Mouse (Mus musculus) MEL (cell line): ENCODE results near the gene Nt5dc3. TPM values are rescaled to one million over a fixed set of nuclear protein-coding genes. Genes with fewer than 3 reads are reported as not detected.
A peak's percentile ranks its signal among the peaks of the same experiment; 100 is the strongest.

ENCODE experiments used
- DNase-seq: peaks from one replicate; pipeline ENCODE4 v3.0.0; 2011; ENCODE audit warnings: low read depth, low spot score
- H3K27ac ChIP-seq: 2 replicates; pipeline ENCODE4 v1.5.1; 2012; ENCODE audit warnings: low read depth, mild to moderate bottlenecking, control low read depth, low read length, moderate library complexity; ENCODE audit not compliant: control insufficient read depth
- H3K27me3 ChIP-seq, 2 experiments: fragments of 150-350 bp in 1 of 2; sonication (generic) in 1 of 2; 2 replicates each; pipeline ENCODE4 v1.6.1; 2012; ENCODE audit warnings: low read length in 2 of 2, mild to moderate bottlenecking in 2 of 2, improper control_type of control experiment in 1 of 2, moderate library complexity in 1 of 2; ENCODE audit not compliant: insufficient read depth in 2 of 2, control insufficient read depth in 1 of 2
- H3K36me3 ChIP-seq, 2 experiments: 2 replicates each; pipeline ENCODE4 v1.6.1; 2012 to 2014; ENCODE audit warnings: low read length in 2 of 2, improper control_type of control experiment in 1 of 2, inconsistent platforms in 1 of 2, mild to moderate bottlenecking in 1 of 2; ENCODE audit not compliant: insufficient read depth in 2 of 2, control insufficient read depth in 1 of 2
- H3K4me1 ChIP-seq, 2 experiments: fragments of 150-350 bp in 1 of 2; sonication (generic) in 1 of 2; 2 replicates each; pipeline ENCODE4 v1.6.1; 2012; ENCODE audit warnings: low read length in 2 of 2, improper control_type of control experiment in 1 of 2, mild to moderate bottlenecking in 1 of 2; ENCODE audit not compliant: insufficient read depth in 2 of 2, control insufficient read depth in 1 of 2
- H3K4me3 ChIP-seq, 2 experiments: fragments of 150-350 bp in 1 of 2; sonication (generic) in 1 of 2; 2 replicates each; pipeline ENCODE4 v1.5.1; 2012; ENCODE audit warnings: low read depth in 2 of 2, low read length in 2 of 2, mild to moderate bottlenecking in 2 of 2, moderate library complexity in 2 of 2, control low read depth in 1 of 2, improper control_type of control experiment in 1 of 2; ENCODE audit not compliant: control insufficient read depth in 1 of 2, insufficient read depth in 1 of 2
- H3K79me2 ChIP-seq: 2 replicates; pipeline ENCODE4 v1.6.1; 2012; ENCODE audit warnings: mild to moderate bottlenecking, low read length, moderate library complexity; ENCODE audit not compliant: control insufficient read depth, poor library complexity, insufficient read depth
- H3K9ac ChIP-seq: 2 replicates; pipeline ENCODE4 v1.6.1; 2012; ENCODE audit warnings: low read depth, mild to moderate bottlenecking, control low read depth, low read length, moderate library complexity; ENCODE audit not compliant: control insufficient read depth, poor library complexity, severe bottlenecking
- H3K9me3 ChIP-seq: fragments of 150-350 bp; sonication (generic); replicated peaks from 2 replicates; pipeline ENCODE4 v1.6.1; 2012; ENCODE audit warnings: mild to moderate bottlenecking, low read length, improper control_type of control experiment, moderate library complexity; ENCODE audit not compliant: insufficient read depth
- BHLHE40 ChIP-seq: IDR thresholded peaks from 2 replicates; pipeline ENCODE4 v1.6.1; 2012; ENCODE audit warnings: low read depth, mild to moderate bottlenecking, inconsistent platforms, low read length, improper control_type of control experiment, borderline replicate concordance
- E2F4 ChIP-seq: IDR thresholded peaks from 2 replicates; pipeline ENCODE4 v1.6.1; 2011; ENCODE audit warnings: low read depth, low read length, improper control_type of control experiment, borderline replicate concordance
- EP300 ChIP-seq, 2 experiments: IDR thresholded peaks; 2 replicates each; pipeline ENCODE4 v1.6.1; 2011; ENCODE audit warnings: improper control_type of control experiment in 2 of 2, low read length in 2 of 2, low read depth in 1 of 2, mild to moderate bottlenecking in 1 of 2
- ETS1 ChIP-seq: IDR thresholded peaks from 2 replicates; pipeline ENCODE4 v1.6.1; 2012; ENCODE audit warnings: low read depth, mild to moderate bottlenecking, inconsistent platforms, low read length, improper control_type of control experiment, moderate library complexity
- GATA1 ChIP-seq: IDR thresholded peaks from 2 replicates; pipeline ENCODE4 v1.6.1; 2011; ENCODE audit warnings: low read depth, low read length, improper control_type of control experiment
- HCFC1 ChIP-seq: IDR thresholded peaks from 2 replicates; pipeline ENCODE4 v1.6.1; 2012; ENCODE audit warnings: low read depth, mild to moderate bottlenecking, inconsistent platforms, low read length, improper control_type of control experiment, moderate library complexity
- JUND ChIP-seq: IDR thresholded peaks from 2 replicates; pipeline ENCODE4 v1.6.1; 2011; ENCODE audit warnings: low read depth, mild to moderate bottlenecking, improper control_type of control experiment, low read length
- MAX ChIP-seq: IDR thresholded peaks from 2 replicates; pipeline ENCODE4 v1.6.1; 2011; ENCODE audit warnings: low read length, improper control_type of control experiment
- MYB ChIP-seq: IDR thresholded peaks from 2 replicates; pipeline ENCODE4 v1.6.1; 2011; ENCODE audit warnings: mild to moderate bottlenecking, low read depth, low read length, improper control_type of control experiment
- MYC ChIP-seq: IDR thresholded peaks from 2 replicates; pipeline ENCODE4 v1.6.1; 2011; ENCODE audit warnings: low read depth, mild to moderate bottlenecking, low read length, improper control_type of control experiment, moderate library complexity
- NRF1 ChIP-seq: IDR thresholded peaks from 2 replicates; pipeline ENCODE4 v1.6.1; 2014; ENCODE audit warnings: low read depth, mild to moderate bottlenecking, inconsistent platforms, low read length, improper control_type of control experiment, moderate library complexity; ENCODE audit not compliant: poor library complexity, insufficient read depth, severe bottlenecking
- POLR2AphosphoS5 ChIP-seq: IDR thresholded peaks from 2 replicates; pipeline ENCODE4 v1.6.1; 2012; ENCODE audit warnings: low read depth, borderline replicate concordance, mild to moderate bottlenecking, inconsistent platforms, low read length, moderate library complexity, mixed read lengths
- RCOR1 ChIP-seq: IDR thresholded peaks from 2 replicates; pipeline ENCODE4 v1.6.1; 2012; ENCODE audit warnings: low read depth, mild to moderate bottlenecking, inconsistent platforms, low read length, improper control_type of control experiment
- SIN3A ChIP-seq: IDR thresholded peaks from 2 replicates; pipeline ENCODE4 v1.6.1; 2012; ENCODE audit warnings: low read length, improper control_type of control experiment, inconsistent platforms
- SMC3 ChIP-seq: IDR thresholded peaks from 2 replicates; pipeline ENCODE4 v1.6.1; 2011; ENCODE audit warnings: low read depth, low read length, improper control_type of control experiment
- TAL1 ChIP-seq: IDR thresholded peaks from 2 replicates; pipeline ENCODE4 v1.6.1; 2012; ENCODE audit warnings: mild to moderate bottlenecking, inconsistent platforms, low read length, moderate library complexity, mixed read lengths
- TCF12 ChIP-seq: IDR thresholded peaks from 2 replicates; pipeline ENCODE4 v1.6.1; 2014; ENCODE audit warnings: low read depth, mild to moderate bottlenecking, inconsistent platforms, low read length, improper control_type of control experiment, moderate library complexity
- UBTF ChIP-seq: IDR thresholded peaks from 2 replicates; pipeline ENCODE4 v1.6.1; 2012; ENCODE audit warnings: low read depth, mild to moderate bottlenecking, inconsistent platforms, low read length, improper control_type of control experiment, moderate library complexity, borderline replicate concordance; ENCODE audit not compliant: insufficient read depth
- USF1 ChIP-seq: IDR thresholded peaks from 2 replicates; pipeline ENCODE4 v1.6.1; 2014; ENCODE audit warnings: low read depth, mild to moderate bottlenecking, inconsistent platforms, low read length, improper control_type of control experiment, moderate library complexity
- USF2 ChIP-seq, 2 experiments: IDR thresholded peaks; 2 replicates each; pipeline ENCODE4 v1.6.1; 2011 to 2012; ENCODE audit warnings: improper control_type of control experiment in 2 of 2, low read length in 2 of 2, borderline replicate concordance in 1 of 2, inconsistent platforms in 1 of 2, low read depth in 1 of 2, mild to moderate bottlenecking in 1 of 2; ENCODE audit not compliant: insufficient read depth in 1 of 2
- ZKSCAN1 ChIP-seq: IDR thresholded peaks from 2 replicates; pipeline ENCODE4 v1.6.1; 2012; ENCODE audit warnings: low read depth, mild to moderate bottlenecking, inconsistent platforms, low read length, improper control_type of control experiment, moderate library complexity
- polyA plus RNA-seq, 2 experiments: library from polyadenylated mRNA; stranded (reverse) in 1 of 2; unstranded in 1 of 2; fragments of >175 nt in 1 of 2; fragments of >200 nt in 1 of 2; gene quantifications; 2 replicates each; pipeline versions ENCODE4 v1.2.1 to v1.2.4; 2012; ENCODE audit warnings: low replicate concordance in 2 of 2, low read depth in 1 of 2; ENCODE audit not compliant: insufficient read length in 2 of 2, insufficient read depth in 1 of 2, missing spikeins in 1 of 2
- total RNA-seq: library from RNA; depleted of rRNA; stranded (reverse); fragments of 300-350 nt; gene quantifications from 2 replicates; pipeline ENCODE4 v1.2.3, GENCODE M21; 2012

Nt5dc3 gene
- total and polyA plus RNA-seq, 3 experiments: 9.7 to 15.6 TPM; not detected in 1

DNA sequence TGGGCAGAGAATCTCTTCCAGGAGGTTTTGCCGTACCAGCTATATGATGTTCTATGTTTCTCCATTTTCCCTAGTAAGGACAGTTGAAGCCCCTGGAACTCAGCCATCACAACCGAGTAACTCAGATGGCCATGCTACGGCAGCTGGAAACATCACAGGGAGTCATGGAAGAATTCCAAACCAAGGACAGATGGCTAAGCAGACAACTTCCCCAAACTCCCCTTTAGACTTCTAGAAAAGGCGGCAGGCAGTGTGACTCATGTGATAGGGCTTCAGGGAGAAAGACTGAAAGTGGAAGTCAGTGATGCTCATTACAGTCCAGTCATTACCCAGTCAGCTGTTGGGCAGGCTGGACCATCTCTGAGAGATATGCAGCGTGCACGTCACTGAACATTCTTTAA, 6.6 kb upstream of the Nt5dc3 start (continued):
- TF ChIP-seq SIN3A: peak; percentile 62
- 0 out of 2 replicates have a peak, but pooled peaks have one; percentile 42 for TF ChIP-seq JUND

DNA sequence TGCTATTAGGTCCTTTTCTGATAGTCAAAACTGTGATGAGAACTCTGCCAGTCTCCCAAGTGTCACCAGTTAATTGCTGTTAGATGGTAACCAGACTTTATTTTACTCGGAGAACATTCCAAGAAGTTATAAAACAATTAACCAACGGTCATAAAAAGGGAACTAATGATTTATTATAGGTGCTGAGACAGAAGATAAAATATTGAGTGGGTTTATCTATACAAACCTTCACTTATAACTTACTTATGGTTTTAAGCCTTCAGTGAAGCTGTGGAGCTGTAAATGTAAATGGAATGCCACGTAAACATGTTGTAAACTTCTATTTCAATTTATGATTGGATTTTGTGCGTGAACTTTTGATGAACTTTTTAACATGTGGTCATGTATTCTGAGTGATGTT, 5.4 kb upstream of the Nt5dc3 start:
- peak; percentile 35 for DNase-seq
- Histone ChIP-seq H3K9ac (no peak overlapping the region), H3K4me1 (peaks cover 17 to 18% of the 10 kb centered on the region in 2 experiments), H3K79me2 (no peaks in the 10 kb centered on the region), H3K4me3 (no peak overlapping the region; a peak in 1 of 4 replicates), H3K9me3 (no peaks in the 10 kb centered on the region), H3K36me3 (peaks cover 0 to 22% of the 10 kb centered on the region in 2 experiments; a peak in 2 of 4 replicates), H3K27me3 (no peaks in the 10 kb centered on the region), H3K27ac (peak overlapping the region; percentile 49; the same call in 1 of the 2 replicates)
- TF ChIP-seq ZKSCAN1 (no peak), BHLHE40 (no peak), SIN3A (peak; percentile 43; the same call in 1 of the 2 replicates), RCOR1 (0 out of 2 replicates have a peak, but pooled peaks have one; percentile 27), MYC (0 out of 2 replicates have a peak, but pooled peaks have one; percentile 28), MAX (no peak; the same call in 1 of the 2 replicates), GATA1 (peak; percentile 57; the same call in 1 of the 2 replicates), EP300 (IDR thresholded peaks at IDR 0.05; ENCODE audit: low read depth in 1 of 2, low read length in 2 of 2) (peak; percentile 79 to 80; a peak in 3 of 4 replicates), TCF12 (peak; percentile 58; the same call in 1 of the 2 replicates), ETS1 (peak; percentile 46; the same call in 1 of the 2 replicates), TAL1 (peak; percentile 7; the same call in 1 of the 2 replicates)

DNA sequence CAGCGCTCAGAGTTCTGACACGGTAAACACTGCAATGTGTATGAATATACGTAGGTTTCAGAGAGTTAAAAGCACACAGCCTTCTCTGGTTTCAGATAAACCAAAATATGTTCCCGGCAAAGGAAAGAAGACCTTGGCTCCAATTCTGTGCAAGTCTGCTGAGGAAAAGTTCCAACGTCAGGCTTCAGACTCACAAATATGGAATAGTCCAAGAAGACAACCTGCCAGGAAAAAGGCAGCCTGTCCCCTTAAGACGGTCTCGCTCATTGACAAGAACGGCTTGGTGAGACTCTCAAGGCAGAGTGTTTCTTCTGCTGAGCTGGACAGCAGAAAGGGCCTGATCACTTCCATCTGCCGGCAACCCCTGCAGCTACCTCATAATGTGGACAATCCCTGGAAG, 2.5 kb upstream of the Nt5dc3 start:
- H3K4me3 ChIP-seq: no peak overlapping the region
- peaks cover 22 to 23% of the 10 kb centered on the region in 2 experiments for H3K4me1 ChIP-seq
- H3K9me3 ChIP-seq: no peaks in the 10 kb centered on the region
- TF ChIP-seq EP300 (IDR thresholded peaks at IDR 0.05; ENCODE audit: low read depth in 1 of 2, low read length in 2 of 2) (no peak), HCFC1 (no peak), E2F4 (no peak), USF2 (IDR thresholded peaks at IDR 0.05; ENCODE audit: borderline replicate concordance in 1 of 2, insufficient read depth in 1 of 2, low read depth in 1 of 2, low read length in 2 of 2) (no peak), SMC3 (no peak), NRF1 (no peak), POLR2AphosphoS5 (no peak), UBTF (no peak), MYB (no peak), USF1 (no peak)
- H3K79me2 ChIP-seq: peaks cover 23% of the 10 kb centered on the region
- H3K36me3 ChIP-seq: peaks cover 0 to 28% of the 10 kb centered on the region in 2 experiments; a peak in 2 of 4 replicates
- H3K27me3 ChIP-seq: no peaks in the 10 kb centered on the region
- no peak overlapping the region for H3K27ac ChIP-seq
- no peak for DNase-seq
- no peak overlapping the region for H3K9ac ChIP-seq
